Mouse (Mus musculus): ENCODE measurements around the gene Twnk. TPM values are rescaled to one million over a fixed set of nuclear protein-coding genes. Genes with fewer than 3 reads are reported as not detected.
A peak's percentile ranks its signal among the peaks of the same experiment; 100 is the strongest.

Twnk gene
- polyA plus RNA-seq, 1 experiment from 2014 or later, result 19.8 TPM

DNA sequence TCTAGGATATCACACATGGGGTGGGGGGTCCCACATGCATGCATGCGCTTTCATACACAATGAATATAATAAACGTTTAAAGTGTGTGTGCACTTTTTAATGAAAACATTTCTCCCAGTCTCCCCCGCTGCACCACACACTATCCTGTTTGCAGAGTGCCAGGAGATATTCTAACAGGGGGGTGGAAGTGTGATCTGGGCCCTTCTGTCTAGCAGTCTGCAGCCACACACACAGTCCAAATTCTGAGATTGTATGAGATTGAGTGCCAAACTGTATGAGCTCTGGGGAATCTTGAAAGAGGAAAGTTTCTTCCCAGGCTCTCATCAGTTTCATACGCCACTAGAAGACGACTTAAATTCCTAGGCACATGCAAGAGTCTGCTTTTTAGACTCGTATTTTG, 17.6 kb upstream of the Twnk start:
- H3K4me1 ChIP-seq, result peaks cover 33% of the 10 kb centered on the region
- no peaks in the 10 kb centered on the region for H3K27me3 ChIP-seq
- H3K27ac ChIP-seq, result no peak overlapping the region
- no peaks in the 10 kb centered on the region for H3K9me3 ChIP-seq
- no peak overlapping the region for H3K4me3 ChIP-seq
- no peak overlapping the region for H3K4me2 ChIP-seq
- H3K9ac ChIP-seq, result no peak overlapping the region
- H3K36me3 ChIP-seq, result peaks cover 2% of the 10 kb centered on the region; the same call in 1 of the 2 replicates
- WGBS, result 62% methylated on average over 6 of the region's 6 CpGs
- no peak for ATAC-seq (ENCODE audit: insufficient number of reproducible peaks, low FRiP score, low TSS enrichment, low read depth)

DNA sequence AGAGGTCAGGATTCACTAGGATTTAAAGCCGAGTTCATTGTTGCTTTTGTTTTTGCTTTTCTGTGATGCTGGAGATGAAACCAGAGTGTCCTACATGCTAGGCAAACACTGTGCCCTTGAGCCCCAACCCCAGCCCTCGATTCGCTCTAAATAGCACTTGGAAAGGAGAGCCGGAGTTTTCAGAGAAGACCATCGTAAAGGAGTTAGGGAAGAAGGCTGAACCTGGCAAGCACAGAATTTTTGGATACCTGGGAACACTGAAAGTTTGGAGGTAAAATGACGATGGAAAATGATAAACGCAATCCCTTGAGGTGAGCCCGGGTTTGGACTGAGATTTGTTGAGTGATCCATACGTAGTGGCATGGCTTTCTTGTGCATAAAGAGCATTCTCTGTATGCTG, 17.1 kb upstream of the Twnk start:
- Histone ChIP-seq H3K36me3 (no peaks in the 10 kb centered on the region), H3K4me3 (peak overlapping the region; percentile 71), H3K9me3 (no peaks in the 10 kb centered on the region), H3K27me3 (no peaks in the 10 kb centered on the region), H3K4me1 (peaks cover 33% of the 10 kb centered on the region), H3K9ac (no peak overlapping the region), H3K4me2 (peak overlapping the region; percentile 99), H3K27ac (no peak overlapping the region)
- WGBS, result 20% methylated on average over 9 of the region's 9 CpGs
- ATAC-seq (ENCODE audit: insufficient number of reproducible peaks, low FRiP score, low TSS enrichment, low read depth), result no peak

DNA sequence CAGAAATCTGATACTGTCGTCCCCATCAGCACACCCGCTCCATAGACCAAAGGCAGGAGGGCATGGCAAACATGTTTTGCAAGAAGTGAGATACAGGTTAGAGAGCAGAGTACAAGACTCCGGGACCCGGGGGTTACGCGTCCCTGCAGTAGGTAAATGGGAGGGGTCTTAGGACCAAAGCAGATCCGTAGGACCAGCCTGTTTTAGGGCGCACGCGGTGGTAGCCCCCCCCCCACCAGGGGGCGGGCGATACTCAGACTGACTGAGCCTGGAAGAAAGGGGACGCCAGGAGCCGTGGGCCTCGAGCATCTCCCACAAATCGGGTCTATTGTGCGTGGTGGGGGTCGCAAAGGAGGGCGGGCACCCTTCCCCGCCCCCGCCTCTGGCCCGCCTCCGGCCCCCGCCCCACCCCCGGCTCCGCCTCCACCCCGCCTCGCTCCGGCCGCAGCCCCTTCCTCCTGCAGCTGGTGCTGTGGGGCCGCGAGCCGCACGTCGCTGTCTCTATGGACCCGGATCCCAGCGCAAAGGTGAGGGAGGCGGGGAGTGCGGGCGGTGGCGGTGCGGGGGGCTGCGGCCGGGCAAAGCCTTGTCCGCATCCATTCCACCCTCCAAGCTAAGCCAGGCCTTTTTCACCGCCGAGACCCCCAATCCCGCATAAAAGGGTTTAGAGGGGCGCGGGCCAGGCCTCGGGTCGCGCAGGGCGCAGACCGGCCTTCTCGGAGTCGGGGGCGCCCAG, 16.5 kb upstream of the Twnk start, which contains the start of gene Sema4g:
TSS of gene Sema4g (plus strand) at position 271 of the 736 bp plus-strand sequence.
- under 1% methylated on average over 45 of the region's 58 CpGs for WGBS
- peak; percentile 49; the same call in 1 of the 2 replicates for ATAC-seq (ENCODE audit: insufficient number of reproducible peaks, low FRiP score, low TSS enrichment, low read depth)
- H3K36me3 ChIP-seq, result no peaks in the 10 kb centered on the region
- H3K27ac ChIP-seq, result peak within 1 kb of the TSS; percentile 47
- no peaks in the 10 kb centered on the region for H3K9me3 ChIP-seq
- no peaks in the 10 kb centered on the region for H3K27me3 ChIP-seq
- peaks cover 33% of the 10 kb centered on the region for H3K4me1 ChIP-seq
- H3K4me3 ChIP-seq, result peak within 1 kb of the TSS; percentile 71
- peak within 1 kb of the TSS; percentile 76 for H3K9ac ChIP-seq
- H3K4me2 ChIP-seq, result peak within 1 kb of the TSS; percentile 99

- ATAC-seq (ENCODE audit: insufficient number of reproducible peaks, low FRiP score, low TSS enrichment, low read depth), result no peak
- Histone ChIP-seq H3K9ac (peak overlapping the region; percentile 76), H3K9me3 (no peaks in the 10 kb centered on the region), H3K4me3 (peak overlapping the region; percentile 71), H3K4me1 (peaks cover 33% of the 10 kb centered on the region), H3K27ac (peak overlapping the region; percentile 47), H3K27me3 (no peaks in the 10 kb centered on the region), H3K4me2 (peak overlapping the region; percentile 99), H3K36me3 (no peaks in the 10 kb centered on the region)
- 6% methylated on average over 22 of the region's 22 CpGs for WGBS
Measured at GRCm38 (mm10) chr19:44989567-44990495, 15.6 kb upstream of the Twnk start.

- Histone ChIP-seq H3K36me3 (no peaks in the 10 kb centered on the region), H3K4me3 (no peak overlapping the region), H3K4me2 (no peak overlapping the region), H3K9me3 (no peaks in the 10 kb centered on the region), H3K27ac (no peak overlapping the region), H3K9ac (no peak overlapping the region), H3K27me3 (no peaks in the 10 kb centered on the region), H3K4me1 (peaks cover 33% of the 10 kb centered on the region)
- 82% methylated on average over 8 of the region's 8 CpGs for WGBS
- no peak for ATAC-seq (ENCODE audit: insufficient number of reproducible peaks, low FRiP score, low TSS enrichment, low read depth)
Measured at GRCm38 (mm10) chr19:44991031-44991430, 14.4 kb upstream of the Twnk start.

- H3K36me3 ChIP-seq, result 0 out of 2 replicates have a peak, but pooled peaks cover 3% of the 10 kb centered on the region
- 35% methylated on average over 7 of the region's 7 CpGs for WGBS
- no peak overlapping the region for H3K4me3 ChIP-seq
- no peaks in the 10 kb centered on the region for H3K9me3 ChIP-seq
- no peak overlapping the region for H3K4me2 ChIP-seq
- ATAC-seq (ENCODE audit: insufficient number of reproducible peaks, low FRiP score, low TSS enrichment, low read depth), result no peak
- H3K27ac ChIP-seq, result no peak overlapping the region
- peaks cover 33% of the 10 kb centered on the region for H3K4me1 ChIP-seq
- H3K27me3 ChIP-seq, result no peaks in the 10 kb centered on the region
- H3K9ac ChIP-seq, result no peak overlapping the region
Measured at GRCm38 (mm10) chr19:44992246-44992645, 13.2 kb upstream of the Twnk start.

DNA sequence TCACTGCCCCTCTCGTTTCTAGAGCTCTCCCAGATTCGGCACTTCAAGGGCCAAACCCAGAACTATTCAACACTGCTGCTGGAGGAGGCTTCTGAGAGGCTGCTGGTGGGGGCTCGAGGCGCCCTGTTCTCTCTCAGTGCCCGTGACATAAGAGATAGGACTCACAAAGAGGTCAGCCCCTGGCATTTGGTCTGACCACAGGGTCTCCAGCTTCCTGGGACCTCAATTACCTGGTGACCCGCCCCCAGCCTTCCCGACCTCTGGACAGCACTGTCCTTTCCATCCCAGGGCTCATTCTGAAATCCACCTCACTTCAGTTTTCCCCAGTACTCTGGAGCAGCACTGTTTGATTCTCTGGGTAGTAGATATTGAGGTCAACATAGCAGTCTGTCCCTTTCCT, 12.8 kb upstream of the Twnk start:
- WGBS, result 61% methylated on average over 7 of the region's 7 CpGs
- Histone ChIP-seq H3K9me3 (no peaks in the 10 kb centered on the region), H3K36me3 (peaks cover 7% of the 10 kb centered on the region; the same call in 1 of the 2 replicates), H3K4me1 (peaks cover 33% of the 10 kb centered on the region), H3K27ac (no peak overlapping the region), H3K9ac (no peak overlapping the region), H3K27me3 (no peaks in the 10 kb centered on the region), H3K4me2 (no peak overlapping the region), H3K4me3 (no peak overlapping the region)
- ATAC-seq (ENCODE audit: insufficient number of reproducible peaks, low FRiP score, low TSS enrichment, low read depth), result no peak

DNA sequence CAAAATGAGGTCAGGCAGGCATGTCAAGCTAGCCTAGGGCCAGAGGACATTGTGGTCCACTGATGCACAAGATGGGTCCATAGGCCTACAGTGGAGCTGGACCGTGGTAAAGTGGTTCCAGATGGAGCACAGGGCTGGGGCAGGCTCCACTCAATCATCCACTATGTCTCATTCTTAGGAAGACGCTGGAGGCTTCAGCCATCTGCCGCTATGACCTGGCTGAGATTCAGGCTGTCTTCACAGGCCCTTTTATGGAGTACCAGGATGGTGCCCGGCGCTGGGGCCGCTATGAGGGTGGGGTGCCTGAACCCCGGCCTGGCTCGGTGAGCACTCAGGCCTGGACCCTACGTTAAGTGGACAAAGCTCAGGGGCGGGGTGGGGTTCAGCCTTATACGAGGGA, 7.7 kb upstream of the Twnk start:
- 75% methylated on average over 11 of the region's 11 CpGs for WGBS
- H3K4me2 ChIP-seq, result no peak overlapping the region
- no peak for ATAC-seq (ENCODE audit: insufficient number of reproducible peaks, low FRiP score, low TSS enrichment, low read depth)
- H3K9ac ChIP-seq, result no peak overlapping the region
- no peak overlapping the region for H3K4me3 ChIP-seq
- H3K4me1 ChIP-seq, result no peaks in the 10 kb centered on the region
- H3K27ac ChIP-seq, result no peak overlapping the region
- H3K36me3 ChIP-seq, result peaks cover 51% of the 10 kb centered on the region
- H3K27me3 ChIP-seq, result no peaks in the 10 kb centered on the region
- no peaks in the 10 kb centered on the region for H3K9me3 ChIP-seq

DNA sequence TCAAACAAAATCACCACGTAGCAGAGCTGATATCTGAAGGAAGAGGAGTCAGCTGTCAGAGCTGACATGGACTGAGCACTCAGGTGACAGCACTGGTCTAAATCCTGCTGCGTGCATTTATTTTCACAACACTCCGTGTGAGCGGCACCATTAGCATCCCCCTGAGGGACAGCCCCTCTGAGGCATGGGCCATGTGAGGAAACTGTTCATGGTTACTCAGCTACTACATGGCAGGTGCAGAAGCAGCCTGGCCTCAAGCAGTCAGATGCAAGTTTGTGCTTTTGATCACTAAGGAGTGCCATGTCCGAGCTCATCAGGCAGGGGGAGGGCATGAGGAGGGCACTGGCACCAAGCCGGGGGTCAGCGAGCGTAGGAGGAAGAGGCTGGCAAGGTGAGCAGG, 5.8 kb upstream of the Twnk start:
- no peaks in the 10 kb centered on the region for H3K27me3 ChIP-seq
- peaks cover 66% of the 10 kb centered on the region for H3K36me3 ChIP-seq
- no peak overlapping the region for H3K4me2 ChIP-seq
- no peak overlapping the region for H3K4me3 ChIP-seq
- H3K27ac ChIP-seq, result no peak overlapping the region
- no peaks in the 10 kb centered on the region for H3K4me1 ChIP-seq
- H3K9me3 ChIP-seq, result no peaks in the 10 kb centered on the region
- H3K9ac ChIP-seq, result no peak overlapping the region
- WGBS, result 83% methylated on average over 8 of the region's 8 CpGs
- ATAC-seq (ENCODE audit: insufficient number of reproducible peaks, low FRiP score, low TSS enrichment, low read depth), result no peak

GRCm38 (mm10) chr19:45002301-45002700, 3.2 kb upstream of the Twnk start:
- H3K36me3 ChIP-seq, result peaks cover 63% of the 10 kb centered on the region

DNA sequence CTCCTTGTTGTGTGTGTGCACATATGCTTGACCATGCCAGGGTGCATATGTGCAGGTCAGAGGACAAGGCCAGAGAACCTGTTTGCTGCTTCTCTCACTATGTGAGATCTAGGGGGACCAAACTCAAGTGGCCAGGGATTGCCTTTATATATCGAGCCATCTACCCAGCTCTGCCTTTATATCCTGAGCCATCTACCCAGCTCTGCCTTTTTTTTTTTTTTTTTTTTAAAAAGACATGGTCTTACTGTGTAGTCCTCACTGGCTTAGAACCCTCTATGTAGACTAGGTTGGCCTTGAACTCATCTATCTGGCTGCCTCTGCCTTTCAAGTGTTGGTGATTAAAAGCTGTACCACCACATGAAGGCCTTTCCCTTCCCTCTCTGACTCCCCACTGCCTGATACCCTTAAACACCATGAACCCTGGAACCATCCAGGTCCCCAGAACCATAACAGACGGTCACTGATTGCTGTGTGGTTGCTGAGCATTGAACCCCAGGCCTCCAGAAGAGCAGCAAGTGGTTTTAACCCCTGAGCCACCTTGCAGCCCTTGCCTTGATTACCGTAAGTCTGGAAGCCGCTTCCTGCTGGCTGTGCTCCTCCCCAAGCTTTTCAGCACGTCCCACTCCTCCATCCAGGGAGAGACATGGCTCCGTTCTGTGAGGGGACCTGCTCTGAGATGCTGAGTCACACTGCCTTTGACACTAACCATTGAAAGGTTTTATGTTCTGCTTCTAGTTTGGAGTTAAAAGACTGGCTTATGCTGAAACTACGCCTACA, 1.5 kb upstream of the Twnk start:
- WGBS, result 84% methylated on average over 7 of the region's 7 CpGs
- Histone ChIP-seq H3K4me3 (no peak overlapping the region), H3K4me1 (peaks cover 28% of the 10 kb centered on the region), H3K27ac (no peak overlapping the region), H3K36me3 (peaks cover 53% of the 10 kb centered on the region), H3K27me3 (no peaks in the 10 kb centered on the region), H3K9ac (no peak overlapping the region), H3K9me3 (no peaks in the 10 kb centered on the region), H3K4me2 (no peak overlapping the region)
- no peak for ATAC-seq (ENCODE audit: insufficient number of reproducible peaks, low FRiP score, low TSS enrichment, low read depth)

More at GRCm38 (mm10) chr19:45002301-45002700, 3.2 kb upstream of the Twnk start:
- Histone ChIP-seq H3K9me3 (no peaks in the 10 kb centered on the region), H3K4me3 (no peak overlapping the region), H3K27me3 (no peaks in the 10 kb centered on the region), H3K27ac (no peak overlapping the region), H3K9ac (no peak overlapping the region), H3K4me2 (no peak overlapping the region), H3K4me1 (peaks cover 17% of the 10 kb centered on the region)
- ATAC-seq (ENCODE audit: insufficient number of reproducible peaks, low FRiP score, low TSS enrichment, low read depth), result no peak
- WGBS, result 64% methylated on average over 3 of the region's 3 CpGs

All from limb, embryonic 15.5 days (tissue).